Mouse (Mus musculus) megakaryocyte-erythroid progenitor cell, adult 5 weeks (primary cell): ENCODE measurements around the gene Ndufa10. TPM values are rescaled to one million over a fixed set of nuclear protein-coding genes. Genes with fewer than 3 reads are reported as not detected.

Source experiments
- polyA plus RNA-seq: library from polyadenylated mRNA; stranded (reverse); fragments of >175 nt; gene quantifications from 2 replicates; pipeline ENCODE4 v1.2.3, GENCODE M21; 2012

Ndufa10 gene
- 41.4 and 48.4 TPM in 2 replicates for polyA plus RNA-seq

GRCm38 (mm10) chr1:92473165-92474041, at the start of gene Ndufa10:
TSS of gene Ndufa10 (minus strand) at chr1:92473860.

GRCm38 (mm10) chr1:92518561-92518960, 44.9 kb upstream of the Ndufa10 start, which contains the start of gene Olfr1414:
TSS of gene Olfr1414 (minus strand) at chr1:92518661.

GRCm38 (mm10) chr1:92496001-92496400, 22.3 kb upstream of the Ndufa10 start, which contains the start of gene Olfr1415:
TSS of gene Olfr1415 (minus strand) at chr1:92496101.

DNA sequence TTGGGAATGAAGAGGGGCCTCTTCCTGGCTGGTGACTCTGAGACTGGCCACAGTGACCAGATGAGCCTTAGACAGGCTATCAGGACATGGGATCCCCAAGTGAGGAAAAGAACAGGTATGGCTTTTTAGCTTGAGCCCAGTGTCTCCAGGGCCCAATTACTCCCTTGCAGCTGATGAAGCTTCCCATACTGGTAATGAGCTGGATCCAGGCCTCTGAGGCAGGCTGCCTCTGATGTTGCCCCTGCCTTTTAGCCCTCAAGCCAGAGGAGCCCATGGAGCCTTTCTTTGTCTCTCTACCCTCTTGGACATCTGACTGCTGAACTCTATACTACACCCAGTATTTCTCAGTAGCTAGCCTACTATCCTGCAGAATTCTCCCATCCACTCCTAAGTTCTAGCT, 11.4 kb upstream of the Ndufa10 start, which contains the start of gene Olfr1416:
Gene Olfr1416 (minus strand): TSS at position 101 of the 400 bp plus-strand sequence.

Other genes starting within 250 kb of the Ndufa10 start
- gene Olfr1416, start 11.3 kb upstream of the Ndufa10 start, polyA plus RNA-seq = not detected in 2 replicates
- 0.15 TPM in 1 of 2 replicates, not detected in the other for gene Olfr1415, start 22.2 kb upstream of the Ndufa10 start, polyA plus RNA-seq
- not detected in 2 replicates for gene Olfr1414, start 44.8 kb upstream of the Ndufa10 start, polyA plus RNA-seq
- gene Olfr1413, start 97.5 kb upstream of the Ndufa10 start, polyA plus RNA-seq = not detected in 2 replicates
- gene Olfr1412, start 111.9 kb upstream of the Ndufa10 start, polyA plus RNA-seq = not detected in 2 replicates
- 0.15 TPM in 1 of 2 replicates, not detected in the other for gene Olfr1411, start 120.6 kb upstream of the Ndufa10 start, polyA plus RNA-seq
- gene Olfr1410, start 131.9 kb upstream of the Ndufa10 start, polyA plus RNA-seq = not detected in 2 replicates
- gene Olfr12, start 143.9 kb upstream of the Ndufa10 start, polyA plus RNA-seq = not detected in 2 replicates
- gene Cops9, start 168.1 kb upstream of the Ndufa10 start, polyA plus RNA-seq = 89.2 and 91.9 TPM in 2 replicates
- 1.6 and 3.6 TPM in 2 replicates for gene Otos, start 175.0 kb upstream of the Ndufa10 start, polyA plus RNA-seq